Mouse (Mus musculus): ENCODE measurements around the gene Mogat2.

The Mogat2 gene

DNA sequence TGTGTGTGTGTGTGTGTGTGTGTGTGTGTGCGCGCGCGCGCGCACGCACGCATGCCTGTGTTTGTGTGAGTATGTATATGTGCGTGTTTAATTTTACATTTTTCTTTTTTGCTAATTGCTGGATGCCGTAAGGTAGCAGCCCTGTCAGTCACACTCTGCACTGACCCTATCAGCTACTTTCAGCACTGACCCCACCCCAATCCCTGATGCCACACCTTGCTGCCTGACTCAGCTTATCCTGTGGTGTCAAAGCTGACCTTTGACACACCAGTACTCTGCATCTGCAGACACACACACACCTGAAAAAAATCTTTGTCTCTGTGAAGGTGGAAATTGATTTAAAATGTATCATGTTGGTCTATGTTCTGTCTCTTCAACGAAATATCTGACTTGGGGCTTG is 3.7 kb upstream of the Mogat2 start:
- in situ Hi-C loops (cut with MboI; ENCODE audit: low pct_unique_long_range_greater_than_20kb in 1 of 2, low sequenced_read_pairs in 2 of 2, unreplicated experiment in 1 of 2), result no loop called here

DNA sequence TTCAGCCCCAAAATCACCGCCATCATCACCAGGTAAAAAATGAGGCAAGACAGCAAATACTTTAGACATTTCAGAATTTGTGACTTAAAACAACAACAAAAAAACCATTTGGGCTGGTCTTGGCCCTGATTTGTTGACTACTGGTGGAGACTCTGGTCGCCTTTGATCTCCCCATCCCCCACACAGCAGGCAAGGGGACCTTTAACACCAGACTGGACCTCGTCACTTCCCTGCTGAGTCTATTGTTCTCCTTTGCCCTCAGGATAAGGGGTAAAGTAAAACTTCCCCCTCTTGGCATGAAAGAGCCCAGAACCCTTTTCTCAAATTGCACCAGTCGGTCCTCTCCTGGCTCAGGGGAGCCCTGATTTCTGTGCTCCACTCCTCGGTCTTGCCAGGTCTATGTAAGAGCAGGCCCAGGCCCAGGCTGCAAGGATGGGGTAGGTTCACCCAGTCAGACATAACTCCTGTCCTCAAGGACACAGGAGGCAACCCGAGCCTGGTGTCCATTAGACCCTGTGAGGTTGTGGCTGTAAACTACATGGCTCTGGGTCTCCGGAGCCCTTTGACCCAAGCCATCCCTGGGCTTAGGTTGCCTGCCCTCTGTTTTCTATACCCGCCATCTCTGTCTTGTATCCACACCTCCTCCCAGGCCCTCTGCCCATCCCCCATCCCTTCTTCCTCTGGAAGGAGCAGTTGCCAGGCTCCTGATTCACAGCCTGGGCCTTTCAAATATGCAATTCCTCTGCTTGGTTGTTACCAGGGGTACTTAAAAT is 1.3 kb downstream of the Mogat2 start:
- in situ Hi-C loops (cut with MboI; ENCODE audit: low pct_unique_long_range_greater_than_20kb in 1 of 2, low sequenced_read_pairs in 2 of 2, unreplicated experiment in 1 of 2), result no loop called here

DNA sequence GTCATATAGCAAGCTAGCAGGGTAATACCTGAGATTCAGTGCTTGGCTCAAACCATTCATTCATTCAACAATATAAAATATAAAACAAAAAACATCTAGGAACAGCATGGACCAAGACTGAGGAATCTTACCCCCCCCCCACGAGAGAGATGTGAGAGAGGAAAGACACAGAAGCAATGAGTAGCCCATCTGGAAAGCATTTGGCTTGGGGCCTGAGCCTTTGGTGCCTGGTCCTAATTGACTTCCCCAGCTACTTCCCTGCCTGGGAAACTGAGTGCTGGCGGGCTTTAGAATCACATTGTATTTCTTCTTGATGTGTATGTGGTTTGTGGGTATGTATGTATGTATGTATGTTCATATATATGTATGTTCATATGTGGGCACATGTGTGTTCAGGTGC is 2.8 kb downstream of the Mogat2 start:
- in situ Hi-C loops (cut with MboI; ENCODE audit: low pct_unique_long_range_greater_than_20kb in 1 of 2, low sequenced_read_pairs in 2 of 2, unreplicated experiment in 1 of 2), result no loop called here

DNA sequence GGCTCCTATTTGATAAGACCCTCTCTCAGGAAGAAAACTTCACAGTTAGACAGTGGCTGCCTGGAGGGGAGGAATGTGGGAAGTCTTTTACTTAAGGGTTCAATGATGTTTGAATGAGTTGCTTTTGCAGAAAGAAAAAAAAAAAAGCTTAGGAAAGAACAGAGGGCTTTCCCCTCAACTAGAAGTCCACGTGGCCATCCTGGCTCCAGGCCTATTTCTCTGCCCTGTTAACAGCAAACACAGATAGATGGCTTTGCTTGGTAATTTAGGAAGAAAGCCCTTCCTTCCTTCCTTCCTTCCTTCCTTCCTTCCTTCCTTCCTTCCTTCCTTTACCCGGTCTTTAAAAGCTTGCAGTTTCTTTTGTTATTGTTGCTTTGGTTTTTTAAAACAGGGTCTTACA is 3.5 kb downstream of the Mogat2 start:
- in situ Hi-C loops (cut with MboI; ENCODE audit: low pct_unique_long_range_greater_than_20kb in 1 of 2, low sequenced_read_pairs in 2 of 2, unreplicated experiment in 1 of 2), result no loop called here

DNA sequence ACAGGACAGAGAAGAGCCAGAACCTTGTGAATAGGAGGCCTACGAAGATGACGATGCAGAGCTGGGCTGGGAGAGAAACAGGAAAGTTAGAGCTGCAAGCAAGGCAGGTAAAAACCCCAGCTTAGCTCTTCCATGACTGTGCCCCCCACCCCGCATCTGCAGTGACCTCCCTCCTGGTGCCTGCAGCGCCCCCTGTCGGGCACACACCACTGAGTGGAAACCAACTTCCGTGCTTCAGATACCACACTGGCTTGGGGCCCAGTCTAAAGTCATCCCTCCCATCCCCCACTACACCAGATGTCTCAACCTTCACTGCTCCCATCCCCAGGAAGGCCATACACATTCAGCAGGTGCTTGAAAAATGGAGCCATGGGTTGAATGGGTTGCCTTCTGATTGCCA is 5.8 kb downstream of the Mogat2 start:
- in situ Hi-C loops (cut with MboI; ENCODE audit: low pct_unique_long_range_greater_than_20kb in 1 of 2, low sequenced_read_pairs in 2 of 2, unreplicated experiment in 1 of 2), result no loop called here

DNA sequence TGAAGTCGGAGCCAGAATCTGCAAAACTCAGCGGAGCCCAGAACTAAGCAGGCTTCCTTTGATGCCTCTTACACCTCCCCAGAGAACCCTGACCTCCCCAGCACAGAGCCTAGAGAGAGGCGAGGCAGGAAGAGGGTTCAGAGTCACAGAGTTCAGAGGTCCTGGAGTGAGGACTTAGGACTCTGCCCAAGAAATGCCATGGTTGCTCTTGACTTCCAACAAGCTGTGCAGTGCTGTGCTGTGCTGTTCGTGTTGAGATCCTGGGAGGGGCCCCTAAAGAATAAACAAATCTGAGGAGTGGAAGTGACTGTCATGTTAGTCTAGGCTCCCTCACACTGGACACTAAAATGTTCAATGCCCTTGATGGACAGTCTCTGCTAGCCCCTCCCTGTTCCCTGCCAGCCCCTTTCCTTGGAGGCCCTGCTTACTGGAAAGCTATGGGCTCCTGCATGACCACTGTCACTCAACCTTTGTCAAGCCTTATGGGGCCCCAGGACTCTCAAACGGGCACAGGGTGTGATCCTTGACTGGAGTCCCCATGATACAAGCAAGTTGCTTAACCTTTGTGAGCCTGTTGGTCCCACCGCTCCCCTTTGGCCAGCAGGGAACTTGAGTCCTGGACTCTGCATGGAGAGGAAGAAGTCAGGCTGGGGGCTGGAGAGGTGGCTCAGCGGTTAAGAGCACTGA is 8.2 kb downstream of the Mogat2 start:
- in situ Hi-C loops (cut with MboI; ENCODE audit: low pct_unique_long_range_greater_than_20kb in 1 of 2, low sequenced_read_pairs in 2 of 2, unreplicated experiment in 1 of 2), result no loop called here

DNA sequence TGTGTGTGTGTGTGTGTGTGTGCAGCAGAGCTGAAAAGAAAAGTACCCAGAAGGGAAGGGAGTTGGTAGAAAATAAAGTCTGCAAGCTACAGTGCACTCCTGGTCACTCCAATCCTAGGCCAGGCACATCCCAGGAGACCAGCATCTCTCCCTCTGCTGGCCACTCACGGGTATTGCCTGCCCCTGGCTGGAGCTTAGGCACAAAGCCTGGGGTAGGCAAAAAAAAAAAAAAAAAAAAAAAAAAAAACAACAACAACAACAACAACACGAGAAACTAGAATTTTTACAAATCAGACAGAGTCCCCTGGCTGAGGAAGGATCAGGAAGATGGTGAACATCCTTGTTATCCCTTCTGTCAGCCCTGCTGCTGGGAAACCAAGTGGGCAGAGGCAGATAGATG is 9.0 kb downstream of the Mogat2 start:
- in situ Hi-C loops (cut with MboI; ENCODE audit: low pct_unique_long_range_greater_than_20kb in 1 of 2, low sequenced_read_pairs in 2 of 2, unreplicated experiment in 1 of 2), result no loop called here

DNA sequence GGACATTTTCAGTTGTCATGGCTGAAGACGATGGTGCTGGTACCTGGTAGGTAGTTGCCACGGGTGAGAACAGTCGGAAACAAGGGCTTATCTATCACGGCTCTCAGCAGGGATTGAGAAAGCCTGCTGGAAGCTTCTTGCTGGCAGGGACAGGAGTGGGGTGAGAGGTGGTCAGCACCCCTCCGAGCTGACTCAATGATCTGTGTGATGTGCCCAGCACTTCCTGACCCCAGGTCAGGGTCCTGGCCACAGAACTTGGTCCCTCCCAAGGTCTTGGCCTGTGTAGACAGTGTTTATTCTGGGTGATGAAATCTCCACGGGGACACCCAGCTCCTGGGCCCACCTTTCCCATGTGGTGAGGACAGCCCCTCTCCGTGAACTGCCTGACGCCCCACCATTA is 9.6 kb downstream of the Mogat2 start:
- in situ Hi-C loops (cut with MboI; ENCODE audit: low pct_unique_long_range_greater_than_20kb in 1 of 2, low sequenced_read_pairs in 2 of 2, unreplicated experiment in 1 of 2), result no loop called here

DNA sequence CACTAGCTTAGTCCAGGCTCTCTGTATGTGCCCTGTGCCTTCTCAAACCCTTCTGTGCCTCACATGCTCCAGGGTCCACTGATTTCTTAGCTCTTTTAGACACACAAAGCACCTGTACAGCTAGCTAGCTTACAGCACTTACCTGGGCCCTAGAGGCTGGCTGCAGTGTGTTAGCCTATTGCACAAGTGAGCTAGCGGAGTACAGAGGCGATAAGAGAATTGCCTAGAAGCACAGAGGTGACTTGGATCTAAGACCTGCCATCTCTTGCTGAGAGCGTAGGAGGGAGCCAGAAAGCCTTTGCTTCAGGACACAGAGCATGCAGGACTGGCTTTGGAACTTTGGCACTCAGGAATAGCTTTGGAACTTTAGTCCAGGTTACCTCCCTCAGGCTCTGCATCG is 11.2 kb downstream of the Mogat2 start:
- in situ Hi-C loops (cut with MboI; ENCODE audit: low pct_unique_long_range_greater_than_20kb in 1 of 2, low sequenced_read_pairs in 2 of 2, unreplicated experiment in 1 of 2), result no loop called here

DNA sequence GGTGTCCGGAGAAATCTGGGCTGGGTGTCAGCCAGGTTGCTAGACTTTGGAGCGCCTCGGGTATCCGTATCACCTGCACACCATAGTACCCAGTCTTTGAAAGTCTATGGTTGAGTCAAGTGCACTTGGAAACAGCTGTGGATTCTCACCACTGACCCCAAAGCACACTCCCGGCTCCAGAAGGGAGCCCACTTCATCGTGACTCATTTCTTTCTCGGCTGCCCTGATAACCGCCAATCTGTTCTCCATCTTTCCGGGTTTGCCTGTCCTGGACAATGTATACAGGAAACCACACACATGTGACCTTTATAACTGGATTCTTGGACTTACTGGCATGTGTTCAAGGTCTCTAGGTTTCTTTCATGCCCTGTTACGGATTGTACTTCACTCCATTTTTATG is 11.8 kb downstream of the Mogat2 start:
- in situ Hi-C loops (cut with MboI; ENCODE audit: low pct_unique_long_range_greater_than_20kb in 1 of 2, low sequenced_read_pairs in 2 of 2, unreplicated experiment in 1 of 2), result no loop called here

DNA sequence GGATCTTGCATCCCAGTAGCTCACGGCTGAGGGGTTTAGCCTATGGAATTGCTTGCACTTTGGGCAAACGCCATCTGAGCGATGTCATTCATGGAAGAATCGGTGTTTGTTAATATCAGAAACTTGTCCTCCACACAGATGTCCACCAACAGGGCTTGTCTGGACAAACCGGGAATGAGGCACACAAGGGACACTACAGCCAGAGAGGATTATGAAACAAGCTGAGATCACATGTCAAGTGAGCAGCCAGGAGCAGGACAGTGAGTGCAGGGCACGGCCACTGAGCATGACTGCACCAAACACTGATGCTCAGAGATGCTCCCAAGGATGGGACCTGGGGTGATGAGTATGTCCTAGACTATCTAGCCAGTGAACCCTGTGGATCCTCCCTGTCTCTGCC is 13.0 kb downstream of the Mogat2 start:
- in situ Hi-C loops (cut with MboI; ENCODE audit: low pct_unique_long_range_greater_than_20kb in 1 of 2, low sequenced_read_pairs in 2 of 2, unreplicated experiment in 1 of 2), result no loop called here

DNA sequence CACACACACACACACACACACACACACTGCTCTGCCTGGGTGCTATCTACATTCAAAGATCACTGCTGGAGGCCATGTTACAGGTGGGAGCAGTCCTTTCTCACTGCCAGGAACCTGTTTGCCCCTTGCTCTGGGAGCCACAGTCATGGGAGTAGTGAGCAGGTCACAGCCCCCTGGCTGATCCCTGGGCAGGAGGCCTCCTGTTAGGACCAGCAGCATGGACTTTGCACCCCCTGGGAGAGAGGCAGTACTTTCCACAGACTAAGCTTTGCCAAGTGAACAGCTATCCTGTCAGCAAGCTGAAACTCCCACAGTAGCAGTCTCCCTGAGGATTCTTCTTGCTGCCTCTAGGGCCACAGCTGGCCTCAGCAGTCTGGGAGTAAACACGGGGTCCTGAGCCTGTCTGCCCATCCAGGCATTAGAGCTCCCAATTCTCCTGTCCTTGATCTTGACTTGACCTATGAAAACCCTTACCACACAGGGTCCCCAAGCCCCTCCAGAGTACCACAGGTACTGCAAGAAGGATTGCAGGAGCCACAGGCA is 13.7 kb downstream of the Mogat2 start:
- in situ Hi-C loops (cut with MboI; ENCODE audit: low pct_unique_long_range_greater_than_20kb in 1 of 2, low sequenced_read_pairs in 2 of 2, unreplicated experiment in 1 of 2), result no loop called here

DNA sequence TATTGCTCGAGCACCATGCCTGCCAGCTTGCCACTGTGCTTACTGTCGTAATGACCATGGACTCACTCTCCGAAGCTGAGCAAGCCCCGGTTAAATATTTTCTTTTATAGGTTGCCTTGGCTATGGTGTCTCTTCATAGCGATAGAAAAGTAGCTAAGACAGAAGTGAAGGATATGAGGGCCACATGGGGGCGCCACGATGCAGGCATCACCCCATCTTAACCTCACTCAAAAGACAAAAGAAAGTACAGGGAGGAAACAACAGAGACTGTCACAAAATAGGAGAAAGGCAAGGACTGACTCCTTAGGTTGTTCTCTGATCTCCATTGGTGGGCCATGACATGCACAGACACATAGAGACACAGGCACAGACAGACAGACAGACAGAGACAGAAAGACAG is 14.2 kb downstream of the Mogat2 start:
- in situ Hi-C loops (cut with MboI; ENCODE audit: low pct_unique_long_range_greater_than_20kb in 1 of 2, low sequenced_read_pairs in 2 of 2, unreplicated experiment in 1 of 2), result no loop called here

DNA sequence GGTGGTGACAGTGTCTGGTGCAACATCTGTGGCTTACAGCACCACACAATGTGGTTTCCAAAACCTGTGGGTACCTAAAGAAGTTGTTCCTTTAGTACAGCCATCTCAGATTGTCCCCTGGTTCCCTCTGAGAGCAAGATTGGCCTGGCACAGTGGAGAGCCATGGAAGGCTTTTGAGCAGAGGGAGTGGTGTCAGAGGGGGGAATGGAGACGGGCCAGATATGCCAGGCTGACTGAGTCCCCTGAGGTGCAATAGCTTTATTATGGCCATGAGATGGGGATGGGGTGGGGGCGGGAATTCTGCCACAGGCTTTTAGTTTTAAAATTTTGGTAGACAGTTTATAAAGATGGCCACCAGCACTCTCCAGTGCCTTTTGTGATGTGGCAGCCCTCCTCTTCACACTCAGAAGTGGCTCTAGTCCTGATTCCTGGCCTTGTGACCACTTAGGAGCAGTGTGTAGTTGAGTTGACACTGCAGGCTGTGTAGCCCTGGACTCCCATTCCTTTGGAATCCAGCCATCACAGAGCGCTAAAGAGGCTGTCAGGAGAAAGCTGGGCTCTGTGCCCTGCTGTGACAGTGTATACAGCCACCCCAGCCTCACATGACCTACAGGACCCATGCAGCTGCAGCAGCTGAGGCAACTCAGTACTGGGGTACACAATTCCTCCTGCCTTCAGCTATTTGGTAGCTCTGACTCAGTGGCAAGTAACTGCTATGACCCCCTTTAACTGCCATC is 20.9 kb downstream of the Mogat2 start:
- in situ Hi-C loops (cut with MboI; ENCODE audit: low pct_unique_long_range_greater_than_20kb in 1 of 2, low sequenced_read_pairs in 2 of 2, unreplicated experiment in 1 of 2), result no loop called here

DNA sequence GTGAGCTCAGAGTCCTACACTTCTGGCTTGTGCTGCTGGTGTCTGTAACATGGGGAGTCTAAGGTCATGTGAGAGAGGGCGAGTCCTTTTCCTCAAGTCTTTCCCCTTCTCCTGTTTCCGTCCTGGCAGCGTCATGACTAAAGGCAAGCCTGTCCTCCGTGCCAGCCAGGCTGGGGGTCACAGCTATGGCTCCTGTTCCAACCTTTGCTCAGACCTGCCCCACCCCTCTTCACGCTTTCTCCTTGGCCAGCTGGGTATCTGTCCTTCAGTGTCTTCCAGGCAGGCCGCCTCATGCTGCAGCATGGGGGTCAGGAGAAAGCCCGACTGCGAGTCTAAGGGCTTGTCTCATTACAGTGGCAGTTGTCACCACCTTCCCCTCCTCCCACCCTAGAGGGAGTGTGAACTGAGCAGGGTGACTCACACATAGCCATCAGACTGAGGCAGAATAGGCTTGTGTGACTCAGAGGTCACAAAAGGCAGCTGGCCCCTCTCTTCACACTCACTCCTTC is 23.0 kb downstream of the Mogat2 start:
- in situ Hi-C loops (cut with MboI; ENCODE audit: low pct_unique_long_range_greater_than_20kb in 1 of 2, low sequenced_read_pairs in 2 of 2, unreplicated experiment in 1 of 2), result no loop called here

DNA sequence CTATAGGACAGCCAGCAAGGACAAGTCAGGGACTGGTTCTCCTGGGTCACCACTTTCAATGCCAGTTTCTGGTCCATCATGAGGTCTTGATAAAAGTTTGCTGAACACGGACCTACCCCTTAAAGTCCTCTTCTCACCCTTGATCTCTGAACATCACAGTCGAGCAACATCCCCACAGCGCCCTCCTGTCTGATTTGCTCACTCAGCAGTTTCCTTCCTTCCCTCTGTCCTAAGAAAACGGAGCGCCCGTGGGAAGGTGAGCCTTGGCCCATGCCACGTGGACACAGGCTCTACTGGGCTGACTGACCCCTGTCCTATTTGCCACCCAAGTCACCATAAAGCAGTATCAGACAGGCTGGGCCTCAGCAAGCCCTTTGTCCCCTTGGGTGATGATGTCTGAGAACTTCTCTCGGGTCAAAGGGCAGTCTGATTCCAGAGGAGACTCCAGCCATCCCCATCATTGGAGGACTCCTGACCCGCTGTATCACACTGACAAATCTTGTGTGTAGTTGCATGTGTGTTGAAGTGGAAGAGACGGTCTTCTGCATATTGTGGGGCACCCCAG is 23.7 kb downstream of the Mogat2 start:
- in situ Hi-C loops (cut with MboI; ENCODE audit: low pct_unique_long_range_greater_than_20kb in 1 of 2, low sequenced_read_pairs in 2 of 2, unreplicated experiment in 1 of 2), result no loop called here

DNA sequence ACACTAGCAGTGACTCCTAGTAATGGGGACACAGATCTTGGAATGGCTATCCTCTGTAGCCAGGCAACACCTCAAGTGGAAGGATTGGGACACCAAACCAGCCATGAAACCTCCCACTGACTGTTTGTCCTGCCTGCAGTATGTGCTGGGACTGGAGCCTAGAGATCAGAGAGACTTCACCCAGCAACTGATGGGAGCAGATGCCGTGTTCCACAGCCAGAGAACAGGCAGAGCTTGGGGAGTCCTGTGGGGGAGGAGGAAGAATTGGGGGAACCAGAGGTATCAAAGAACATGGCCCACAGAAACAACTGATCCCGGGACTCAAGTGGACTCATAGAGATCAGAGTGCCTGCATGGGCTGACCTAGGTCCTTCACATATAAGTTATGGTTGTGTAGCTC is 24.7 kb downstream of the Mogat2 start:
- in situ Hi-C loops (cut with MboI; ENCODE audit: low pct_unique_long_range_greater_than_20kb in 1 of 2, low sequenced_read_pairs in 2 of 2, unreplicated experiment in 1 of 2), result no loop called here

DNA sequence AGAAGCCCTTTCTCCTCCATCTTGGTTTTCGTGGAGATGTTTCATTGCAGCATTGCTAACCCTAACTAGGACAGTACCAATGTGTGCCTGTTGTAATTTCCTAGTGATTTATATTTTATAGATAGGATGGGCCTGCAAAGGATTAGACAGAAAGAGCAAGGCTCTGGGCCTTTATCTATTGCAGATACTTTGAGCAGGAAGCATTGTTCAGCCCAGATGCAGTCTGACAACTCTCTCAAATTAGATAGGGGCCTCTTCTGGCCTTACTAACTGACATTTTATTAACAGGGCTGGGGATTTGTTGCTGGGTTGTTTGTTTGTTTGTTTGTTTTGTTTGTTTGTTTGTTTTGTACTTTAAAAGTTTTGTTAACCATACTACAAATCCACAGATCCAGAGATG is 25.4 kb downstream of the Mogat2 start:
- in situ Hi-C loops (cut with MboI; ENCODE audit: low pct_unique_long_range_greater_than_20kb in 1 of 2, low sequenced_read_pairs in 2 of 2, unreplicated experiment in 1 of 2), result no loop called here

DNA sequence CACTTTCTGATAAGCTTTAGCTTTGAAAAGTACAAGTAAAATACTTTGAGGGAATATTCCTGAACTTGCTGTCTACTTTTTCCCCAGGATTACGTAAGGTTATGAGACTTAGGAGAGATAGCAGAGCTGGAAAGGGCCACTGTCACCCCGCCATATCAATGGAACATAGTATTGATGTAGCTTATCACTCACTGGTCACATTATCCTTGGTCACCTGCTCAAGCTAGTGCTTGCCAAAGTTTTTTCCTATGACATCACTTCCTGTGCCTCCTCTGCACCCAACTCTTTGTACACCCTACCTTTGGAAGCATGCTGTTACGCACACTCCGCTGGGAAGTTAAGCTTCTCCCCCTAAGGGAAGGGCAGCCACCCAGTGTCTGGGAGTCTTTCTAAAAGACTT is 29.7 kb downstream of the Mogat2 start:
- in situ Hi-C loops (cut with MboI; ENCODE audit: low pct_unique_long_range_greater_than_20kb in 1 of 2, low sequenced_read_pairs in 2 of 2, unreplicated experiment in 1 of 2), result no loop called here
